Mouse (Mus musculus): ENCODE measurements at regions not wholly inside any gene's neighbourhood (a gene's known extent, or its start where the extent isn't known, plus 50 kb on each side); places are given as distances from the start of the nearest gene placed in this dataset.
A peak's percentile ranks its signal among the peaks of the same experiment; 100 is the strongest.

DNA sequence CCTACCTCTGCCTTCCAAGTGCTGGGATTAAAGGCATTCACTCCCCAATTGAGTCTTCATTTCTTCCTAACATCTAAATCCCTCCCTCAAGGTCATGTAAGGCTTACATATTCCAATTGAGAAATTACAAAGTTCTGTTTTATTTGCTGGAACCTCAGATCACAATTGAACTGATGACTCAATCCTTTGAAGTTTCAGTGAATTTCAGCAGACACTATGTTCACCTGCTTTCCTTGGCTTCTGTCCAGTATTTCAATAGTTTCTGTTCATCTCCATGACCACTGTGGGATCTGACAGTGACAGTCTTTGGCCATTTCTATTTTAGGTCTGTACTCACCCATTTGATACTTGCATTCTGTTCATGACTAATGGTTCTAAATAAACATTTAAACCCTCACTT lies 241.9 kb upstream of the Cdh12 start:
- ATAC-seq: no peak
- H3K4me2 ChIP-seq (replicated peaks): no peak overlapping the region
- H3K9ac ChIP-seq (replicated peaks): no peak overlapping the region
- no peaks in the 10 kb centered on the region for H3K36me3 ChIP-seq
- H3K27ac ChIP-seq: no peak overlapping the region
- H3K4me1 ChIP-seq (replicated peaks): no peaks in the 10 kb centered on the region
- no peak overlapping the region for H3K4me3 ChIP-seq (replicated peaks)
- H3K27me3 ChIP-seq: no peaks in the 10 kb centered on the region
- no peaks in the 10 kb centered on the region for H3K9me3 ChIP-seq

DNA sequence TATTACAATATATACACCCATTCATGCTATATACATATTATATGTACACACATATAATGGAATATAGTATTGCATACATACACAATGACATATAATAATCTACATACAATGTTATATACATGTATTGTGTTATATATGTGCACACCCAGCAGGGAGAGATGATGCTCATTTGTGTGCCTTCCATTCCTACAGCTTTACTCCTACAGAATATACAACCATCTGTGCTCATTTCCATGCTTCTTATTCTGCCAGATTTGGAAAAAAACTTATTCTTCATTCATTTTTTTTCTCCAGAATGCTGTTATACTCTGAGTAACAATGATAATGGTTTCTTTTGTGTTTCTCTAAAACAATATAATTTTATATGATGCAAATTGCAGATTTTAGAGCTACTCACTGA lies 227.0 kb upstream of the Cdh12 start:
- no peak for ATAC-seq
- H3K4me2 ChIP-seq (replicated peaks): no peak overlapping the region
- H3K4me1 ChIP-seq (replicated peaks): no peaks in the 10 kb centered on the region

DNA sequence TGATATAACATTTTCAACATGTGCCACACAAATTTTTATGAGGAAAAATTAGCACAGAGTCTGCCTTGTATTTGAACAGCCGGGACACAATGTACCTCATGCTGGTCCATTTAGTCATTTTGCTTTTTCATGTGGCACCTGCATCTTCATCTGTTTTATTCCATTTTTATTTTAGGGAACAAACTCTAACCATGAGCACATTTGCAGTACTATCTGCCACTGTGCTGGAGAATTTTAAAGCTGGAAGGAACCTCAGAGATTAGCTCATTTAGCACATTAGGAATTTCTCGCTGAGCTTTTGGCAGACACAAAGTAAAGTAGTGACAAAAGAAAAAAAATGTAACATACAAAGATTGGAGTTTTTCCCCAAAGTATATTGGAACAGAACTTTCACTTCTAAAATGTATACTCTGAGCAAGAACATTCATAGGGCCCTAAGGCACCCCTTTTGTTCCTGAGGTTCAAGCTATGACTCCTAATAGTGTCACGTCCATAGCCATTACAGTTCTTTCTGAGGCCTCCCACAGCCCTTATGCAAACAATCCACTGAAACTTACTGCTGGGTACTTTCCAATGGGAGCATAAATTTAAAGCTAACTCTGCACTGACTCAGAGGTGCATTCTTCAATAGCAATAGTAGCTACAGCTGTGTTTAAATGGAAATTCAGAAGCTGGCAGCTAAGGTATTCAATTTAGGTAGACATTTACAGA lies 225.6 kb upstream of the Cdh12 start:
- no peak for ATAC-seq
- H3K9me3 ChIP-seq: no peaks in the 10 kb centered on the region
- H3K27me3 ChIP-seq: no peaks in the 10 kb centered on the region
- H3K4me2 ChIP-seq (replicated peaks): no peak overlapping the region
- no peak overlapping the region for H3K4me3 ChIP-seq (replicated peaks)
- WGBS: 77% methylated on average over 3 of the region's 3 CpGs
- no peak overlapping the region for H3K27ac ChIP-seq
- H3K9ac ChIP-seq (replicated peaks): no peak overlapping the region
- H3K4me1 ChIP-seq (replicated peaks): no peaks in the 10 kb centered on the region
- no peaks in the 10 kb centered on the region for H3K36me3 ChIP-seq

More for the DNA sequence above, 227.0 kb upstream of the Cdh12 start:
- Histone ChIP-seq H3K9ac (replicated peaks) (no peak overlapping the region), H3K36me3 (no peaks in the 10 kb centered on the region), H3K27me3 (no peaks in the 10 kb centered on the region), H3K27ac (no peak overlapping the region), H3K9me3 (no peaks in the 10 kb centered on the region), H3K4me3 (replicated peaks) (no peak overlapping the region)

DNA sequence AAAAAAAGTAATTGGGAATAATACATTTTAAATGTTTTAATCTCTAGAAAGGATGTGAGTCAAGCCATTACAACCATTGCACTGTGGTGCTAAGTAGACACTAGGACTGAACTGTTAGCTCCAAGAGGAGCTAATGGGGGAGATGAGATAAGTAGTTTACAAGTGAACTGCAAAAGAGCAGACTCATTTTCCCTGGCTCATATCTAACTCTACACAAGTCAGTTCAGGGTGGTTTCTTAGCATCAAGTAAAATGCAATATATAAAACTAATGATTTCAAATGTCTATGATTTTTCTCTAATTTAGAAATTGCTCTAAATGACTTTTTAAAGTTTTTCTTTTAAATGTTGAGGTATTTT lies 225.1 kb upstream of the Cdh12 start:
- H3K9me3 ChIP-seq: no peaks in the 10 kb centered on the region
- H3K4me3 ChIP-seq (replicated peaks): no peak overlapping the region
- H3K4me2 ChIP-seq (replicated peaks): no peak overlapping the region
- H3K27ac ChIP-seq: no peak overlapping the region
- H3K9ac ChIP-seq (replicated peaks): no peak overlapping the region
- ATAC-seq: no peak
- no peaks in the 10 kb centered on the region for H3K4me1 ChIP-seq (replicated peaks)
- H3K27me3 ChIP-seq: no peaks in the 10 kb centered on the region
- no peaks in the 10 kb centered on the region for H3K36me3 ChIP-seq

DNA sequence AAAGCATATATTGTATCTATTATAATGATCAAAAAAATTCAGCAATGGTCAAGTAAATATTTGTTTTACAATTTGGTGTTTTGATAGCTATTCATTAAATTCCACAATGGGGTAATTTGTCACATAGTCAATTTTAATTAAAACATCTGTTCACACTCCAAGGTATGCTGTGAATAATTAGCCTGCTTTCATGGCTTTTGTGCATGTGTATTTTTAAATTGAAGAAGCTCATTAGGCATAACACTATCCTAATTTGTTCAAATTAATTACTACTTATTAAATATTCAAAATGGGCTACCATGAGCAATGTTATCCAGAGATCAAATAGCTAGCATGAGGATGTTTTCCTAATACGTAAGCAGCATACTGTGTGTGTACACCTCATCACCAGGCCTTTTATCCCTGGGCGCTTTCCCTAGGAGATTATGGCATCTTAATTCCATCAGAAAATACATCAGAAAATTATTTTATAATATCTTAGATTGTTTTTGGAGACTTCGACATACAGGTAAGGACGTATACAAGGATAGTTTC lies 183.6 kb upstream of the Cdh12 start:
- Histone ChIP-seq H3K4me2 (replicated peaks) (no peak overlapping the region), H3K4me3 (replicated peaks) (no peak overlapping the region), H3K9me3 (no peaks in the 10 kb centered on the region), H3K4me1 (replicated peaks) (no peaks in the 10 kb centered on the region), H3K36me3 (no peaks in the 10 kb centered on the region), H3K27ac (no peak overlapping the region), H3K27me3 (no peaks in the 10 kb centered on the region), H3K9ac (replicated peaks) (no peak overlapping the region)
- ATAC-seq: no peak
- 90% methylated on average over 4 of the region's 4 CpGs for WGBS

DNA sequence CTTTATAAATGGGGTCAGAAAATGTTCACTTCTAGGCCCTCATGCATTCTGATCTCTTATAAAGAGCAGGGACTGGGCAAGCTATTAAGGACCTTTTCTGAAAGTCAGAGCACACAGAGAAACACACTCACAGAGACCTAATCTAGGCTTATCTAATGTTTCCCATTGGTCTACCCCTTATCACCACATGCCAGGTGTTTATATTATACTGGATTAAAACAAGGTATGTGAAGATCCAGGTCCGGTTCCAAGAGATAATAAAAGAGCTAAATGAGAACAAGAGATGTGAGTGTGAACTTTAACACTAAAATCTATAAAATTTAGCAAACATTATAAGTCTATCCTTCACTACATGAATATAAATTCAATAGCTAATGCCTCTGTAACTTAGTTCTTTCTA lies 135.1 kb upstream of the Cdh12 start:
- Histone ChIP-seq H3K27ac (no peak overlapping the region), H3K36me3 (no peaks in the 10 kb centered on the region), H3K4me1 (replicated peaks) (no peaks in the 10 kb centered on the region), H3K9ac (replicated peaks) (no peak overlapping the region), H3K4me3 (replicated peaks) (no peak overlapping the region), H3K9me3 (no peaks in the 10 kb centered on the region), H3K4me2 (replicated peaks) (no peak overlapping the region), H3K27me3 (no peaks in the 10 kb centered on the region)
- ATAC-seq: peak; percentile 43; the same call in 1 of the 2 replicates
- WGBS: 63% methylated on average over 1 of the region's 1 CpGs

DNA sequence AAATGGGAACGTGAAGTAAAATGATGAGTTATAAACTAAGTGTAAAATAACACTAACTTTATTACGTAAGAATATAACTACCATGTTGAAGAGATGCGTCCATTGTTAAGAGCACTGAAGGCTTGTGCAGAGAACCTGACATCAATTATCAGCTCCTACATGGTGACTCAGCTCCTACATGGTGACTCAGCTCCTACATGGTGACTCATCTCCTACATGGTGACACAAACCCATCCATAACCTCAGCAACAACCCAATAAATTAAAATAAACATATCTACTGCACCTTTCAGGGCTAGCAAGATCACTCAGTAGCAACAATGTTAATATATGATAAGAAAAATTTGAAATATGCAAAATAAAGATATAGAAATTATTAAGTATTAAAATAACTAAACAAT lies 125.5 kb upstream of the Cdh12 start:
- H3K27me3 ChIP-seq: no peaks in the 10 kb centered on the region
- H3K4me3 ChIP-seq (replicated peaks): no peak overlapping the region
- 97% methylated on average over 3 of the region's 3 CpGs for WGBS
- H3K36me3 ChIP-seq: no peaks in the 10 kb centered on the region
- no peaks in the 10 kb centered on the region for H3K4me1 ChIP-seq (replicated peaks)
- no peak overlapping the region for H3K27ac ChIP-seq
- ATAC-seq: no peak
- H3K9ac ChIP-seq (replicated peaks): no peak overlapping the region
- H3K4me2 ChIP-seq (replicated peaks): no peak overlapping the region
- H3K9me3 ChIP-seq: no peaks in the 10 kb centered on the region
